Mouse (Mus musculus): ENCODE data around the gene Nr2c1.

Gene Nr2c1

GRCm38 (mm10) chr10:94211725-94212124, 63.9 kb downstream of the Nr2c1 start:
- DNase-seq, result no peak

GRCm38 (mm10) chr10:94225026-94225750, 77.4 kb downstream of the Nr2c1 start:
- DNase-seq, result no peak

DNA sequence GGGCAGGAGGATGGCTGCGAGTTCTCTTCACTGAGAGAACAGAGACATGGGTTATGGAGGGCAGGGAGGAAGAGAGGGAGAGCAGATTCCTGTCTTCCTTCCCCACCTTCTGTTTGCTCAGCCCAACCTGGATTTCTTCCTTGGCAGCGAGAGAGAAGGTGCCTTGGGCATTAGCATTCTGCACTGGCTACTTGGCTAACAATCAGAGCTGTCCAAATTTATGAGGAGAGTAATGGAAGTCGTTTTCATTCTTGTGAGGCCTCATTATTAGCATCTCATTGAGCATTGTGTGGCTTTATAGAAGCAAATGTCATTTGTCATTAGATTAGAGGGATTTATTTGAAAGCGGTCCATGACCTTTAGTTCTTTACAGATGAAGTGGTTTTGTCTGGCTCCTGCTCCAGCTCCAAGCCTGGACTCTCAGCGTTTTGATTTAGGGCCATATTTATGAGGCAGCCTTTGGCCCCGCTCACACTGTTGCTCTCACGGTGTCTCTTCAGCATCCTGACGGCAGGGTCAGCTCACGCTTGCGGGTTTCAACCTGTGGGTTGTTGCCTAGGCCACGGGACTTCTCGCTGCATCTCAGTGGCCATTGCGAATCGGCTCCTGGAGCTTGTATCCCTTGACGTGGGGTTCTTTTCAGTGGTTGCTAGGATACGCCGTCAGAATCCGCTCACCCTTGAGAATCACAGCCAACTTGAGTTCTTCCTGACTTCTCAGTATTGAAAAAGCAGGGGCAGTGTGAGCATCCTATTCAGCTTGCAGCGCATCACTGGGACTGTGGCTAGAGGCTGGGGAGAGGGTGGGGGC, 82.6 kb downstream of the Nr2c1 start:
- peak; percentile 22 for DNase-seq

DNA sequence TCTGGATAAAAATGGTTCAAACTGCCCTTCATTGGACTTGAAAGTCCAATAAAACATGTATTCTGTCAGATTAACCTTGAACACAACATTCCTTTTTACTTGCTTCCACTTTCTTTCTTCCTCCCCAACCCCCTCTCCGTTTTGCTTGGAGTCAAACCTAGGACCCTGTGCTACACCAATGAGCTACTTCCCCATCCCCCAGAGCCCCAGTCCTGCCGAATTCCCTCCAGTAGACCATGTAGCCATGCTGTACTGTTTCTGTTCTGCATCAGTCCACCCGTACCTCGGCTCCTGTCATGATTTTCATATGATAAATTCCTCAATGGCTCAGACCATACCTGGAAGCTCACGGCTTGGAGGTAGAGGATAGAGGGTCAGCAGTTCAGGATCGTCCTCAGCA, 83.2 kb downstream of the Nr2c1 start:
- DNase-seq, result no peak

- no peak for DNase-seq
Measured at GRCm38 (mm10) chr10:94235200-94235599, 87.4 kb downstream of the Nr2c1 start.

DNA sequence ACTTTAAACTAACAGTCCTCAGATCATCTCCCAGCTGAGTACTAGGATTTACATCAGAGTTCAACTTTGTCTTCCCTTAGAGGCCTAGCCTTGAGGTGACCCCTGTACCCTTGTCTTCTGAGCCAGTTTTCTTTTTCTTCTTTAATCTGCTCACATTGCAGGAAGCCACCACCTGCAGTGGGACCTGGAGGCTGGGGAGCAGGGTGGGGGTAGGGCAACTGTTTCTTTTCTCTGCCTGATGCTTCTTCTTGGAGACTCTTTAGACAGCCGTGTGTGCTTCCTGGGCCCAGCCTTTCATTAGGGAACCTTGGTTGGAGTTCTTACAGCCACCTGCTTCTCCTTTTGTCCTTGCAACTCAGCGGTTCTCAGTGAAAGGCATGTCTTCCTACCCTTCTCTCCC, 93.5 kb downstream of the Nr2c1 start:
- DNase-seq, result no peak
